ENCODE assay signal across 29 mouse cellular contexts in the genomic region with DNA sequence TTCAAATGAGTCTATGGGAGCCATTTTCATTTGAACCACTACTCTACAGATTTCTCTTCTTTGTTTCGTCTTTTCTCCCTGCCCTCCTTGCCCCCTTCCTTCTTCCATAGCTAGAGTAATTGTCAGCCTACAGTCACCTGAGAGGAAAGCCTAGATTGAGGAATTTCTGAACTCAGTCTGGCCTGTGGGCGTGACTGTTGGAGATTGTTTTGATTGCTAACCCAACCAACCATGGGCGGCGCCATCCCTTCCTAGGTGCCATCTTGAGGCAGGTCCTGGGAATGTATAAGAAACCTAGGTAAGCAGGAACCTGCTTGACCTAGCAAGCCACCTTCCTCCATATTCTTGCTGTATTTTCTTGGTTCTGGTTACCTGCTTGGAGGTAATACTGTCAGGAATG. TPM values are rescaled to one million over a fixed set of nuclear protein-coding genes. Genes with fewer than 3 reads are reported as not detected.
DNase-seq lines count a peak whose midpoint lies in the region; ATAC-seq and TF ChIP-seq lines count a peak whose summit lies in the region.
"Had no signal": no experiment of that assay in that cellular context is flagged by ENCODE, and none has a peak within 500 bp of the region (broad histone marks: within the 10 kb centered on the region; RNA-seq: fewer than 3 reads in every experiment).

No protein-coding gene starts in this region.

- intact Hi-C loops in gastrocnemius, adult 2 months (cut with DNase I), result no loop called here
- intact Hi-C loops in heart, adult 2 months (cut with DNase I), result no loop called here

- no peaks in the 10 kb centered on the region for H3K79me2 ChIP-seq in heart, adult 2 months (replicated peaks; ENCODE audit: control insufficient read depth, insufficient read depth, low read length)

- H3K4me1 ChIP-seq in liver, embryonic 15.5 days (replicated peaks), result peaks cover 6% of the 10 kb centered on the region
- H3K4me1 ChIP-seq in bone marrow macrophage, adult 2 months (ENCODE audit: control insufficient read depth, insufficient read depth, low read length), result peaks cover 47% of the 10 kb centered on the region
- no peaks in the 10 kb centered on the region for H3K4me1 ChIP-seq in heart, adult 2 months (ENCODE audit: control insufficient read depth, insufficient read depth, low read length)
- H3K4me1 ChIP-seq: forebrain, embryonic 15.5 days; midbrain, embryonic 13.5 days had no signal

- H3K27ac ChIP-seq in gastrocnemius, adult 2 months, result no peak overlapping the region
- H3K27ac ChIP-seq in liver, embryonic 15.5 days (replicated peaks), result peak overlapping the region; percentile 45; the same call in 1 of the 2 replicates
- peak overlapping the region; percentile 94 for H3K27ac ChIP-seq in bone marrow macrophage, adult 2 months (ENCODE audit: insufficient read depth, low read depth, low read length)
- no peak overlapping the region for H3K27ac ChIP-seq in heart, adult 2 months
- H3K27ac ChIP-seq: embryonic facial prominence, embryonic 13.5 days; forebrain, embryonic 10.5 days; forebrain, embryonic 15.5 days; layer of hippocampus, adult 2 months; limb, embryonic 13.5 days; midbrain, embryonic 13.5 days; stomach, embryonic 15.5 days had no signal

- no peak for TF ChIP-seq CTCF in gastrocnemius, adult 2 months (IDR thresholded peaks at IDR 0.05)
- TF ChIP-seq CTCF in bone marrow macrophage, adult 2 months (IDR thresholded peaks at IDR 0.05; ENCODE audit: low read depth, low read length), result no peak
- TF ChIP-seq CTCF in heart, adult 2 months (IDR thresholded peaks at IDR 0.05), result no peak

- H3K4me3 ChIP-seq in gastrocnemius, adult 2 months, result no peak overlapping the region
- H3K4me3 ChIP-seq in liver, embryonic 15.5 days (replicated peaks), result no peak overlapping the region
- H3K4me3 ChIP-seq in bone marrow macrophage, adult 2 months (ENCODE audit: insufficient read depth, low read length), result no peak overlapping the region
- no peak overlapping the region for H3K4me3 ChIP-seq in heart, adult 2 months
- H3K4me3 ChIP-seq: embryonic facial prominence, embryonic 13.5 days; forebrain, embryonic 10.5 days; forebrain, embryonic 15.5 days; layer of hippocampus, adult 2 months; limb, embryonic 13.5 days; liver, embryonic 13.5 days; midbrain, embryonic 13.5 days; stomach, embryonic 15.5 days had no signal

- 69% methylated on average over 4 of the region's 4 CpGs for WGBS in liver, embryonic 15.5 days (ENCODE audit: insufficient replicate concordance)
- WGBS in heart, adult 2 months, result 95% methylated on average over 4 of the region's 4 CpGs

- H3K36me3 ChIP-seq in liver, embryonic 15.5 days (replicated peaks), result no peaks in the 10 kb centered on the region
- no peaks in the 10 kb centered on the region for H3K36me3 ChIP-seq in heart, adult 2 months (ENCODE audit: control insufficient read depth, insufficient read depth, low read length)
- H3K36me3 ChIP-seq: embryonic facial prominence, embryonic 13.5 days; forebrain, embryonic 10.5 days; forebrain, embryonic 15.5 days; G1E; limb, embryonic 13.5 days; liver, embryonic 13.5 days; midbrain, embryonic 13.5 days; stomach, embryonic 15.5 days had no signal

- no peaks in the 10 kb centered on the region for H3K9me3 ChIP-seq in liver, embryonic 15.5 days (replicated peaks)
- H3K9me3 ChIP-seq: embryonic facial prominence, embryonic 13.5 days; forebrain, embryonic 10.5 days; forebrain, embryonic 15.5 days; limb, embryonic 13.5 days; liver, embryonic 13.5 days; midbrain, embryonic 13.5 days; stomach, embryonic 15.5 days had no signal

- 0 out of 2 replicates have a peak, but pooled peaks cover 3% of the 10 kb centered on the region for H3K27me3 ChIP-seq in liver, embryonic 15.5 days
- H3K27me3 ChIP-seq in heart, adult 2 months (ENCODE audit: control insufficient read depth, insufficient read depth, low read length), result no peaks in the 10 kb centered on the region
- H3K27me3 ChIP-seq: CH12.LX; embryonic facial prominence, embryonic 13.5 days; forebrain, embryonic 15.5 days; limb, embryonic 13.5 days; liver, embryonic 13.5 days; midbrain, embryonic 13.5 days; Patski; stomach, embryonic 15.5 days had no signal

- H3K9ac ChIP-seq in liver, embryonic 15.5 days, result no peak overlapping the region
- no peak overlapping the region for H3K9ac ChIP-seq in heart, adult 2 months (ENCODE audit: low read depth, low read length)
- H3K9ac ChIP-seq: embryonic facial prominence, embryonic 13.5 days; forebrain, embryonic 15.5 days; limb, embryonic 13.5 days; liver, embryonic 13.5 days; lung, embryonic 14.5 days; midbrain, embryonic 13.5 days; stomach, embryonic 15.5 days had no signal

- peak; percentile 1 for DNase-seq in gastrocnemius, adult 2 months
- no peak for DNase-seq in gastrocnemius, postnatal 10 days
- no peak for DNase-seq in liver
- peak; percentile 53 for DNase-seq in ES-CJ7 (ENCODE audit: low read depth, low spot score)
- no peak for DNase-seq in heart, adult 2 months
- DNase-seq: adrenal gland, adult 2 months; adrenal gland, postnatal 36 days; cerebellum, adult 11 months; cerebellum, adult 9-11 months; kidney, adult 2 months; kidney, postnatal 25 days; liver, embryonic 13.5 days; lung, embryonic 14.5 days; lung, postnatal 36 days had no signal

- no peak overlapping the region for H3K4me2 ChIP-seq in liver, embryonic 15.5 days
- H3K4me2 ChIP-seq: embryonic facial prominence, embryonic 13.5 days; forebrain, embryonic 15.5 days; limb, embryonic 13.5 days; liver, embryonic 13.5 days; lung, embryonic 14.5 days; midbrain, embryonic 13.5 days; stomach, embryonic 15.5 days had no signal

- no peak for TF ChIP-seq EP300 in heart, adult 2 months (IDR thresholded peaks at IDR 0.05; ENCODE audit: insufficient read depth, low read depth, low read length)

- no peak for ATAC-seq in liver, embryonic 15.5 days (ENCODE audit: insufficient read depth)
- ATAC-seq in monocyte, adult 5-6 weeks (replicated peaks; ENCODE audit: insufficient number of reproducible peaks, low FRiP score, low TSS enrichment, poor library complexity, severe bottlenecking), result no peak
- ATAC-seq: forebrain, embryonic 15.5 days; hindbrain, embryonic 16.5 days; midbrain, embryonic 13.5 days; Patski had no signal

- TF ChIP-seq POLR2A in bone marrow macrophage, adult 2 months (IDR thresholded peaks at IDR 0.05; ENCODE audit: borderline replicate concordance, low read depth, low read length), result no peak
- TF ChIP-seq POLR2A in heart, adult 2 months (IDR thresholded peaks at IDR 0.05; ENCODE audit: insufficient read depth, low read depth, low read length), result no peak

RNA-seq across cellular contexts. Expression of gene Ntpcr, which starts 3.6 kb away (rescaled TPM):
- 10 to 100 TPM; 10.5 to 11.2 TPM for total RNA-seq in gastrocnemius, adult 2 months (2021)
- 10 to 100 TPM; 16.5 to 18.6 TPM for total RNA-seq in gastrocnemius, postnatal 10 days (2021)
- polyA plus RNA-seq in liver, embryonic 15.5 days (2015; fragmentation: Nextera tagmentation; extraction: Ambion mirVana), result 12.0 and 13.0 TPM in 2 replicates
- 39.6 and 42.1 TPM in 2 replicates for polyA plus RNA-seq in bone marrow macrophage, adult 2 months (2012; ENCODE audit: insufficient read depth, insufficient read length, missing spikeins)
- 11.4 to 17.3 TPM (median 12.7 TPM) in 3 replicates for total RNA-seq in monocyte, adult 5-6 weeks (2017)
- total RNA-seq in heart, adult 2 months (2021), result 10 to 100 TPM; 12.3 to 13.9 TPM
- 20.8 TPM in 2 replicates for polyA plus RNA-seq in heart, adult 2 months (2012; rRNA removed)
- total RNA-seq: G1E had no signal
- polyA plus RNA-seq: G1E had no signal

RNA-seq across cellular contexts. Expression of gene Map10, which starts 56.5 kb away (rescaled TPM):
- 1 to 10 TPM; 2.1 to 3.0 TPM for total RNA-seq in gastrocnemius, adult 2 months (2021)
- 1 to 10 TPM; 3.6 to 4.1 TPM for total RNA-seq in gastrocnemius, postnatal 10 days (2021)
- polyA plus RNA-seq in liver, embryonic 15.5 days (2015; fragmentation: Nextera tagmentation; extraction: Ambion mirVana), result 0.59 and 0.69 TPM in 2 replicates
- 0.92 and 1.2 TPM in 2 replicates for polyA plus RNA-seq in bone marrow macrophage, adult 2 months (2012; ENCODE audit: insufficient read depth, insufficient read length, missing spikeins)
- total RNA-seq in monocyte, adult 5-6 weeks (2017), result 1.5 to 3.0 TPM (median 2.5 TPM) in 3 replicates
- total RNA-seq in heart, adult 2 months (2021), result 1 to 10 TPM; 4.9 to 5.9 TPM
- polyA plus RNA-seq in heart, adult 2 months (2012; rRNA removed), result 1.5 and 2.6 TPM in 2 replicates
- polyA plus RNA-seq: C2C12, G1E, Patski had no signal

Comparison
In these comparisons a context has a peak if more than half of its experiments do, and no peak if none do; other contexts are left out.
1. DNase-seq: peak in gastrocnemius, adult 2 months (single experiment) and ES-CJ7 (single experiment); none in gastrocnemius, postnatal 10 days (single experiment), liver (single experiment) and heart, adult 2 months (0 of 2).
2. H3K27ac ChIP-seq: peak in liver, embryonic 15.5 days (single experiment) and bone marrow macrophage, adult 2 months (single experiment); none in gastrocnemius, adult 2 months (single experiment) and heart, adult 2 months (single experiment).